Mouse (Mus musculus) ES-Bruce4 (cell line): ENCODE data around the gene Wnt2b. TPM values are rescaled to one million over a fixed set of nuclear protein-coding genes. Genes with fewer than 3 reads are reported as not detected.

Source experiments
- H3K27ac ChIP-seq: 2 replicates; pipeline ENCODE4 v1.5.1; 2012; ENCODE audit warnings: low read length, inconsistent platforms; ENCODE audit not compliant: insufficient read depth
- H3K27me3 ChIP-seq: 2 replicates; pipeline ENCODE4 v1.6.1; 2012; ENCODE audit warnings: mild to moderate bottlenecking, low read length, inconsistent platforms; ENCODE audit not compliant: control insufficient read depth, poor library complexity, insufficient read depth, severe bottlenecking
- H3K36me3 ChIP-seq: 2 replicates; pipeline ENCODE4 v1.6.1; 2012; ENCODE audit warnings: inconsistent platforms, mild to moderate bottlenecking, low read length, moderate library complexity; ENCODE audit not compliant: control insufficient read depth, poor library complexity, insufficient read depth, severe bottlenecking
- H3K4me1 ChIP-seq: one replicate; pipeline ENCODE4 v1.8.1; 2011; ENCODE audit warnings: low read length; ENCODE audit not compliant: control insufficient read depth, insufficient read depth
- H3K4me3 ChIP-seq: 2 replicates; pipeline ENCODE4 v1.5.1; 2011; ENCODE audit warnings: low read depth, mild to moderate bottlenecking, low read length
- H3K9ac ChIP-seq: 2 replicates; pipeline ENCODE4 v1.6.1; 2012; ENCODE audit warnings: low read depth, mild to moderate bottlenecking, inconsistent platforms; ENCODE audit not compliant: poor library complexity, severe bottlenecking
- H3K9me3 ChIP-seq: replicated peaks from 2 replicates; pipeline ENCODE4 v1.6.1; 2012; ENCODE audit warnings: mild to moderate bottlenecking, low read length, inconsistent platforms; ENCODE audit not compliant: control insufficient read depth, poor library complexity, insufficient read depth, severe bottlenecking
- CTCF ChIP-seq: IDR thresholded peaks from one replicate; pipeline ENCODE4 v1.8.1; 2011; ENCODE audit warnings: low read depth, low read length
- EP300 ChIP-seq: IDR thresholded peaks from 2 replicates; pipeline ENCODE4 v1.6.1; 2011; ENCODE audit warnings: low read depth, low read length; ENCODE audit not compliant: insufficient read depth
- POLR2A ChIP-seq: IDR thresholded peaks from one replicate; pipeline ENCODE4 v1.8.1; 2011; ENCODE audit warnings: low read length; ENCODE audit not compliant: insufficient read depth
- polyA plus RNA-seq: library from polyadenylated mRNA; stranded (reverse); fragments of >200 nt; gene quantifications from 2 replicates; pipeline ENCODE4 v1.2.4, GENCODE M21; 2011; ENCODE audit warnings: low read depth; ENCODE audit not compliant: missing spikeins, insufficient read depth, insufficient read length

The Wnt2b gene
- polyA plus RNA-seq, 1 experiment, result 1.8 TPM

DNA sequence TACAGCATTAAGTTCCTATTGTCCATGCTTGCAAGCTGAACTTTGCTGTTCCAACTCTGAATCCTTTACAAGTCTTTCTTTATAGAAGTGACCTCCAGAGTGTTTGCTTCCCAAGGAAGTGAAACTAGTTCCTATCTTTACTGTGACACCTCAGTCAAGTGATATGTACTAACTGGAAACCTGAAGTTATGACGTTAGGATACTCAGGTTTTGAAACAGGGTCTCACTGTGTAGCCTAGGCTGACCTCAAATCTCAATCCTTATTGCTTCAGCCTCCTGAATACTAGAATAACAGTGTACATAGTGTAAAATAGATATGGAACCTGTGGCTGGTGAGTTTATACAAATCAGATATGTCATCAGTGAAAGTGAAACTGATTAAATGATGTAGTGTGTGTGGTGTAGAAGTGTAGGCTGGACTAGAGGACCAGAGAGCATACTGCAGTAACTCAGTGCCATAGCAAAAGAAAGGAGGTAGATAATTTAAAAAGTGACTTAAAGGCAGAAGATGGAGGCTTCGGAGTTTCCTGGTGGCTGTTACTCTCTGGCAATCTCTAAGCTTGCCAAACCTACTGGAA lies 23.9 kb downstream of the Wnt2b start:
- no peak overlapping the region for H3K27ac ChIP-seq
- H3K9me3 ChIP-seq, result no peaks in the 10 kb centered on the region
- no peaks in the 10 kb centered on the region for H3K36me3 ChIP-seq
- H3K4me3 ChIP-seq, result no peak overlapping the region
- H3K4me1 ChIP-seq, result no peaks in the 10 kb centered on the region
- TF ChIP-seq CTCF (no peak), EP300 (no peak), POLR2A (no peak)
- H3K27me3 ChIP-seq, result no peaks in the 10 kb centered on the region
- no peak overlapping the region for H3K9ac ChIP-seq

GRCm38 (mm10) chr3:104929385-104929784 lies 32.3 kb downstream of the Wnt2b start:
- H3K27ac ChIP-seq, result no peak overlapping the region
- H3K4me1 ChIP-seq, result no peaks in the 10 kb centered on the region
- H3K9me3 ChIP-seq, result no peaks in the 10 kb centered on the region
- H3K9ac ChIP-seq, result no peak overlapping the region
- H3K27me3 ChIP-seq, result no peaks in the 10 kb centered on the region
- TF ChIP-seq EP300 (no peak), POLR2A (no peak), CTCF (no peak)
- H3K4me3 ChIP-seq, result no peak overlapping the region
- peaks cover 9% of the 10 kb centered on the region; the same call in 1 of the 2 replicates for H3K36me3 ChIP-seq

DNA sequence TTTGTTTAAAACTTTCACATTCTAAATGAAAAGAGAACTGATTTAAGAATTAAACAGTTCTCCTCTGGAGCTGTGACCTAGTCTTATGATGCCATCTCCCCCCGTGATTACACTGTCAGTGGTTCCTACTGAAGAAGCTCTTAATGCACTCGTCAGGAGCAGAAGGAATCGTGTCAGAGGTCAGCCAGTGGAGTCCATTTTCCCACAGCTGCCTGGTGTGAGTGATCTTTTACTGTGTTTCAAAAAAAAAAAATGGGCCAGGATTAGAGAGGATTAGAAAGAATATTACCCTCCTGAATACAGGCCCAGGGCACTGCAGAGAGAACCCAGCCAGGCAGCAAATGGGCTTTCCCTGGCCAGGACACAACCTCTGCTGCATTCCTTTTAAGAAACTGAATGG lies 46.7 kb downstream of the Wnt2b start:
- Histone ChIP-seq H3K4me1 (no peaks in the 10 kb centered on the region), H3K4me3 (no peak overlapping the region), H3K27ac (no peak overlapping the region), H3K9ac (no peak overlapping the region), H3K27me3 (no peaks in the 10 kb centered on the region), H3K36me3 (no peaks in the 10 kb centered on the region; the same call in 1 of the 2 replicates), H3K9me3 (no peaks in the 10 kb centered on the region)
- TF ChIP-seq EP300 (no peak), POLR2A (no peak)

GRCm38 (mm10) chr3:104909195-104909594 lies 52.5 kb downstream of the Wnt2b start:
- TF ChIP-seq CTCF (no peak), EP300 (no peak), POLR2A (no peak)
- H3K27me3 ChIP-seq, result no peaks in the 10 kb centered on the region
- H3K9me3 ChIP-seq, result no peaks in the 10 kb centered on the region
- H3K27ac ChIP-seq, result no peak overlapping the region
- no peaks in the 10 kb centered on the region for H3K36me3 ChIP-seq
- H3K4me1 ChIP-seq, result no peaks in the 10 kb centered on the region
- no peak overlapping the region for H3K9ac ChIP-seq
- no peak overlapping the region for H3K4me3 ChIP-seq

- no peaks in the 10 kb centered on the region for H3K9me3 ChIP-seq
- H3K36me3 ChIP-seq, result no peaks in the 10 kb centered on the region
- no peak overlapping the region for H3K4me3 ChIP-seq
- TF ChIP-seq POLR2A (no peak), CTCF (no peak), EP300 (no peak)
- no peaks in the 10 kb centered on the region for H3K4me1 ChIP-seq
- H3K9ac ChIP-seq, result no peak overlapping the region
- no peak overlapping the region for H3K27ac ChIP-seq
- H3K27me3 ChIP-seq, result no peaks in the 10 kb centered on the region
These were observed 55.7 kb downstream of the Wnt2b start for GRCm38 (mm10) chr3:104906007-104906406.

DNA sequence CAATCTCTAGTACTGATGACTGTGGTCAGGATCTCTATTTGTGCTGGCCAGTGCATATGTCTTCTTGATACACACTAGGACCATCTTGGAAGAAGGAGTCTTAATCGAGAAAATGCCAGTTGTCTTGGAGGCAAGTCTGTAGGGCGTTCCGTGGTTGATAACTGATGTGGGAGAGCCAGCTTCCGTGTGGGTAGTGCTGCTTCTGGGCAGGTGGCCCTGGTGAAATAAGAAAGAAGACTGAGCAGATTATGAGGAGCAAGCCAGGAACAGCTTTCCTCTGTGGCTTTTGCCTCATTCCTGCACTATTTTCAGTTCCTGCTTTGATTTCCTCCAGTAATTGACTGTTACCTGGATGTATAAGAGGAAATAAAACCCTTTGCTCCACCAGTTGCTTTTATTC lies 56.3 kb downstream of the Wnt2b start:
- H3K36me3 ChIP-seq, result no peaks in the 10 kb centered on the region
- TF ChIP-seq POLR2A (no peak), EP300 (no peak), CTCF (no peak)
- no peak overlapping the region for H3K4me3 ChIP-seq

More for the DNA sequence above, 56.3 kb downstream of the Wnt2b start:
- Histone ChIP-seq H3K27ac (no peak overlapping the region), H3K4me1 (no peaks in the 10 kb centered on the region), H3K9ac (no peak overlapping the region), H3K27me3 (no peaks in the 10 kb centered on the region), H3K9me3 (no peaks in the 10 kb centered on the region)
